Mouse (Mus musculus) heart, postnatal 0 days (tissue): ENCODE measurements around the gene Mcf2.

Experiments
- CTCF ChIP-seq: IDR thresholded peaks from 2 replicates; pipeline ENCODE4 v1.5.1; 2016; ENCODE audit warnings: antibody characterized with exemption, control low read depth, low read depth
- EP300 ChIP-seq: IDR thresholded peaks from 2 replicates; pipeline ENCODE4 v1.6.1; 2016; ENCODE audit warnings: antibody characterized with exemption, low read depth

DNA sequence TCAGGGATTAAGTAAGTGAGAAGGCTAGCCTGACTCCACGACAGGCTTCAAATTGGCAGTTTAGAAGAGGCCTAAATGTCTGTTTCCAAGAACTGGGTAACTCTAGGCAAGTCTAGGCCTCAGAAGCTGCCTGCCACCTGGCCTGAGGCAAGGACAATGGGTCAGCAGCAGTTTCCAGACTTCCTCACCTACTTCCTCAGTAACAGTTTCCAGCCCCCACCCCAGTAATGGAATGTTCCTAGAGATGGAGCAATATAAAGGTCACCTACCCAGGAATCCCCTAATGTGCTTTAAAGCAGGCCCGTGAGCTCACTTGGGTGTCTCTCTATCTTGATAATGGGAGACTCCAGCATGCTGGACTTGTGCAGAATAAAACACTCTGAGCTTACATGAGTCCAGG is 10.1 kb downstream of the Mcf2 start:
- TF ChIP-seq CTCF (no peak), EP300 (no peak)
